Mouse (Mus musculus): ENCODE results near the gene Nfkb2. TPM values are rescaled to one million over a fixed set of nuclear protein-coding genes. Genes with fewer than 3 reads are reported as not detected.

Nfkb2 gene
- polyA plus RNA-seq, 1 experiment = 89.6 TPM

- Histone ChIP-seq H3K27me3 (ENCODE audit: control insufficient read depth, insufficient read depth, low read length) (peaks cover 11% of the 10 kb centered on the region; the same call in 1 of the 2 replicates), H3K36me3 (ENCODE audit: control insufficient read depth, insufficient read depth, low read length) (peaks cover 11% of the 10 kb centered on the region; the same call in 1 of the 2 replicates), H3K4me3 (ENCODE audit: low read depth, low read length) (peak within 1 kb of the TSS; percentile 69), H3K27ac (ENCODE audit: insufficient read depth, low read depth, low read length) (peak within 1 kb of the TSS; percentile 87), H3K4me1 (ENCODE audit: control insufficient read depth, insufficient read depth, insufficient read length, low read length) (peaks cover 15% of the 10 kb centered on the region)
- WGBS = under 1% methylated on average over 81 of the region's 81 CpGs
- no peak for TF ChIP-seq CTCF (IDR thresholded peaks at IDR 0.05; ENCODE audit: extremely low read depth, insufficient read length, insufficient replicate concordance, low read depth, low read length)
- TF ChIP-seq POLR2A (IDR thresholded peaks at IDR 0.05; ENCODE audit: low read depth, low read length) = peak; percentile 55
These were observed 24.2 kb downstream of the Nfkb2 start, which contains the start of gene Fbxl15 for GRCm38 (mm10) chr19:46328081-46329030. Fbxl15 (plus strand) TSS chr19:46328184.

GRCm38 (mm10) chr19:46329031-46329641, 25.0 kb downstream of the Nfkb2 start:
- peak overlapping the region; percentile 87 for H3K27ac ChIP-seq (ENCODE audit: insufficient read depth, low read depth, low read length)
- H3K27me3 ChIP-seq (ENCODE audit: control insufficient read depth, insufficient read depth, low read length) = peaks cover 11% of the 10 kb centered on the region; the same call in 1 of the 2 replicates
- TF ChIP-seq POLR2A (IDR thresholded peaks at IDR 0.05; ENCODE audit: low read depth, low read length) (no peak), CTCF (IDR thresholded peaks at IDR 0.05; ENCODE audit: extremely low read depth, insufficient read length, insufficient replicate concordance, low read depth, low read length) (no peak)
- 2% methylated on average over 54 of the region's 54 CpGs for WGBS
- H3K36me3 ChIP-seq (ENCODE audit: control insufficient read depth, insufficient read depth, low read length) = peaks cover 11% of the 10 kb centered on the region; the same call in 1 of the 2 replicates
- peaks cover 15% of the 10 kb centered on the region for H3K4me1 ChIP-seq (ENCODE audit: control insufficient read depth, insufficient read depth, insufficient read length, low read length)
- H3K4me3 ChIP-seq (ENCODE audit: low read depth, low read length) = peak overlapping the region; percentile 69

GRCm38 (mm10) chr19:46329951-46330350, 25.8 kb downstream of the Nfkb2 start:
- H3K27ac ChIP-seq (ENCODE audit: insufficient read depth, low read depth, low read length) = no peak overlapping the region
- H3K4me1 ChIP-seq (ENCODE audit: control insufficient read depth, insufficient read depth, insufficient read length, low read length) = peaks cover 15% of the 10 kb centered on the region
- H3K4me3 ChIP-seq (ENCODE audit: low read depth, low read length) = no peak overlapping the region
- 6% methylated on average over 16 of the region's 16 CpGs for WGBS
- peaks cover 11% of the 10 kb centered on the region; the same call in 1 of the 2 replicates for H3K36me3 ChIP-seq (ENCODE audit: control insufficient read depth, insufficient read depth, low read length)
- peaks cover 7% of the 10 kb centered on the region; the same call in 1 of the 2 replicates for H3K27me3 ChIP-seq (ENCODE audit: control insufficient read depth, insufficient read depth, low read length)
- TF ChIP-seq CTCF (IDR thresholded peaks at IDR 0.05; ENCODE audit: extremely low read depth, insufficient read length, insufficient replicate concordance, low read depth, low read length) (peak; percentile 75), POLR2A (IDR thresholded peaks at IDR 0.05; ENCODE audit: low read depth, low read length) (no peak)

DNA sequence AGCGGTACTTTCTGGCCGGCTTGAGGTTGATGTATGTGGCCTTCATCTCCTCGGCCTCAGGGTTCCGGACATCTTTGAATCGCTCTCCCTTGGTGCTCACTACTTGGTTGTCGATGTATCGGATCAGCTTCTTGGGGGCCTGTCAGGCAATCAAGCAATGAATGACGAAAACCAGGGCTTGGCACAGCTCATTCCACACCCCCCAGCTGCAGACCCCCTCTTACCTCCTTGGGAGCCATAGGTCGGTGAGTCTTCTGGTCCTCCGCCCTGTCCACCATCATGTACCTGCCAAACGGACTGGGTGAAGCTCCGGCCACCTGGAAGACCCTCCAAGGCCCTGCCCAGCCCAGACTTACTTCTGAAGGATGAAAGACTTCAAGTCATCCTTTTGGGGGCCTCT, 26.6 kb downstream of the Nfkb2 start:
- Histone ChIP-seq H3K27ac (ENCODE audit: insufficient read depth, low read depth, low read length) (no peak overlapping the region), H3K4me1 (ENCODE audit: control insufficient read depth, insufficient read depth, insufficient read length, low read length) (peaks cover 15% of the 10 kb centered on the region), H3K36me3 (ENCODE audit: control insufficient read depth, insufficient read depth, low read length) (peaks cover 11% of the 10 kb centered on the region; the same call in 1 of the 2 replicates), H3K4me3 (ENCODE audit: low read depth, low read length) (no peak overlapping the region), H3K27me3 (ENCODE audit: control insufficient read depth, insufficient read depth, low read length) (peaks cover 4% of the 10 kb centered on the region; the same call in 1 of the 2 replicates)
- 92% methylated on average over 12 of the region's 12 CpGs for WGBS
- TF ChIP-seq CTCF (IDR thresholded peaks at IDR 0.05; ENCODE audit: extremely low read depth, insufficient read length, insufficient replicate concordance, low read depth, low read length) (no peak), POLR2A (IDR thresholded peaks at IDR 0.05; ENCODE audit: low read depth, low read length) (no peak)

GRCm38 (mm10) chr19:46331326-46331725, 27.2 kb downstream of the Nfkb2 start:
- 93% methylated on average over 14 of the region's 14 CpGs for WGBS
- H3K36me3 ChIP-seq (ENCODE audit: control insufficient read depth, insufficient read depth, low read length) = peaks cover 11% of the 10 kb centered on the region; the same call in 1 of the 2 replicates
- H3K4me1 ChIP-seq (ENCODE audit: control insufficient read depth, insufficient read depth, insufficient read length, low read length) = peaks cover 15% of the 10 kb centered on the region
- H3K27me3 ChIP-seq (ENCODE audit: control insufficient read depth, insufficient read depth, low read length) = no peaks in the 10 kb centered on the region; the same call in 1 of the 2 replicates
- H3K27ac ChIP-seq (ENCODE audit: insufficient read depth, low read depth, low read length) = no peak overlapping the region
- H3K4me3 ChIP-seq (ENCODE audit: low read depth, low read length) = no peak overlapping the region
- TF ChIP-seq CTCF (IDR thresholded peaks at IDR 0.05; ENCODE audit: extremely low read depth, insufficient read length, insufficient replicate concordance, low read depth, low read length) (no peak), POLR2A (IDR thresholded peaks at IDR 0.05; ENCODE audit: low read depth, low read length) (no peak)

GRCm38 (mm10) chr19:46331936-46332335, 27.8 kb downstream of the Nfkb2 start:
- H3K4me3 ChIP-seq (ENCODE audit: low read depth, low read length) = no peak overlapping the region
- H3K27me3 ChIP-seq (ENCODE audit: control insufficient read depth, insufficient read depth, low read length) = no peaks in the 10 kb centered on the region
- peaks cover 11% of the 10 kb centered on the region; the same call in 1 of the 2 replicates for H3K36me3 ChIP-seq (ENCODE audit: control insufficient read depth, insufficient read depth, low read length)
- peaks cover 12% of the 10 kb centered on the region for H3K4me1 ChIP-seq (ENCODE audit: control insufficient read depth, insufficient read depth, insufficient read length, low read length)
- H3K27ac ChIP-seq (ENCODE audit: insufficient read depth, low read depth, low read length) = no peak overlapping the region
- TF ChIP-seq CTCF (IDR thresholded peaks at IDR 0.05; ENCODE audit: extremely low read depth, insufficient read length, insufficient replicate concordance, low read depth, low read length) (no peak), POLR2A (IDR thresholded peaks at IDR 0.05; ENCODE audit: low read depth, low read length) (no peak)
- 87% methylated on average over 3 of the region's 3 CpGs for WGBS
